Mouse (Mus musculus): Measurements from ENCODE around the gene Tuba1c. TPM values are rescaled to one million over a fixed set of nuclear protein-coding genes. Genes with fewer than 3 reads are reported as not detected.
A peak's percentile ranks its signal among the peaks of the same experiment; 100 is the strongest.

Gene Tuba1c
- polyA plus RNA-seq, 1 experiment from 2014 or later, result 111 TPM

- Histone ChIP-seq H3K36me3 (peaks cover 12% of the 10 kb centered on the region), H3K27ac (peak overlapping the region; percentile 95), H3K9me3 (no peaks in the 10 kb centered on the region), H3K4me1 (replicated peaks) (peaks cover 79% of the 10 kb centered on the region), H3K27me3 (ENCODE audit: insufficient read depth, poor library complexity, severe bottlenecking) (no peaks in the 10 kb centered on the region), H3K4me3 (peak overlapping the region; percentile 53)
- DNase-seq (ENCODE audit: low spot score), result peak; percentile 54
- 13% methylated on average over 15 of the region's 15 CpGs for WGBS
Measured at GRCm38 (mm10) chr15:98990669-98991539, 38.8 kb upstream of the Tuba1c start.

GRCm38 (mm10) chr15:98991540-98992050 is 38.1 kb upstream of the Tuba1c start:
- H3K9me3 ChIP-seq, result no peaks in the 10 kb centered on the region
- H3K36me3 ChIP-seq, result peaks cover 12% of the 10 kb centered on the region
- peak overlapping the region; percentile 53 for H3K4me3 ChIP-seq
- no peaks in the 10 kb centered on the region for H3K27me3 ChIP-seq (ENCODE audit: insufficient read depth, poor library complexity, severe bottlenecking)
- peak overlapping the region; percentile 95 for H3K27ac ChIP-seq
- whole genome bisulfite sequencing, result 10% methylated on average over 9 of the region's 9 CpGs
- no peak for DNase-seq (ENCODE audit: low spot score)
- H3K4me1 ChIP-seq (replicated peaks), result peaks cover 72% of the 10 kb centered on the region

GRCm38 (mm10) chr15:98992086-98992912 is 37.4 kb upstream of the Tuba1c start:
- Histone ChIP-seq H3K4me1 (replicated peaks) (peaks cover 71% of the 10 kb centered on the region), H3K27ac (peak overlapping the region; percentile 95), H3K4me3 (peak overlapping the region; percentile 53), H3K27me3 (ENCODE audit: insufficient read depth, poor library complexity, severe bottlenecking) (no peaks in the 10 kb centered on the region), H3K9me3 (no peaks in the 10 kb centered on the region), H3K36me3 (peaks cover 12% of the 10 kb centered on the region)
- peak; percentile 52 for DNase-seq (ENCODE audit: low spot score)
- 30% methylated on average over 17 of the region's 17 CpGs for WGBS

GRCm38 (mm10) chr15:98993093-98993793 is 36.4 kb upstream of the Tuba1c start:
- Histone ChIP-seq H3K4me3 (peak overlapping the region; percentile 53), H3K4me1 (replicated peaks) (peaks cover 71% of the 10 kb centered on the region), H3K36me3 (peaks cover 12% of the 10 kb centered on the region), H3K27ac (peak overlapping the region; percentile 95), H3K27me3 (ENCODE audit: insufficient read depth, poor library complexity, severe bottlenecking) (no peaks in the 10 kb centered on the region), H3K9me3 (no peaks in the 10 kb centered on the region)
- 6% methylated on average over 35 of the region's 35 CpGs for WGBS
- peak; percentile 95 for DNase-seq (ENCODE audit: low spot score)

- peaks cover 71% of the 10 kb centered on the region for H3K4me1 ChIP-seq (replicated peaks)
- H3K27ac ChIP-seq, result peak overlapping the region; percentile 95
- 3% methylated on average over 11 of the region's 11 CpGs for WGBS
- no peaks in the 10 kb centered on the region for H3K27me3 ChIP-seq (ENCODE audit: insufficient read depth, poor library complexity, severe bottlenecking)
- DNase-seq (ENCODE audit: low spot score), result peak; percentile 90
- H3K36me3 ChIP-seq, result peaks cover 8% of the 10 kb centered on the region
- H3K9me3 ChIP-seq, result no peaks in the 10 kb centered on the region
- 0 out of 2 replicates have a peak overlapping the region, but pooled peaks have one; percentile 53 for H3K4me3 ChIP-seq
Measured at GRCm38 (mm10) chr15:98993865-98994264, 35.8 kb upstream of the Tuba1c start.

- WGBS, result 88% methylated on average over 9 of the region's 9 CpGs
- no peaks in the 10 kb centered on the region for H3K9me3 ChIP-seq
- H3K4me3 ChIP-seq, result no peak overlapping the region
- no peaks in the 10 kb centered on the region for H3K27me3 ChIP-seq (ENCODE audit: insufficient read depth, poor library complexity, severe bottlenecking)
- H3K36me3 ChIP-seq, result no peaks in the 10 kb centered on the region
- no peak overlapping the region for H3K27ac ChIP-seq
- no peak for DNase-seq (ENCODE audit: low spot score)
- H3K4me1 ChIP-seq (replicated peaks), result peaks cover 63% of the 10 kb centered on the region
Measured at GRCm38 (mm10) chr15:98994957-98995520, 34.7 kb upstream of the Tuba1c start.

- DNase-seq (ENCODE audit: low spot score), result no peak
- H3K9me3 ChIP-seq, result no peaks in the 10 kb centered on the region
- peak overlapping the region; percentile 45; the same call in 1 of the 2 replicates for H3K27ac ChIP-seq
- H3K4me3 ChIP-seq, result no peak overlapping the region
- no peaks in the 10 kb centered on the region for H3K36me3 ChIP-seq
- H3K27me3 ChIP-seq (ENCODE audit: insufficient read depth, poor library complexity, severe bottlenecking), result no peaks in the 10 kb centered on the region
- WGBS, result 81% methylated on average over 7 of the region's 7 CpGs
- peaks cover 58% of the 10 kb centered on the region for H3K4me1 ChIP-seq (replicated peaks)
Measured at GRCm38 (mm10) chr15:98996840-98997239, 32.9 kb upstream of the Tuba1c start.

GRCm38 (mm10) chr15:98997938-98998774 is 31.5 kb upstream of the Tuba1c start:
- 51% methylated on average over 13 of the region's 13 CpGs for WGBS
- DNase-seq (ENCODE audit: low spot score), result no peak
- Histone ChIP-seq H3K4me3 (0 out of 2 replicates have a peak overlapping the region, but pooled peaks have one; percentile 1), H3K27me3 (ENCODE audit: insufficient read depth, poor library complexity, severe bottlenecking) (peaks cover 9% of the 10 kb centered on the region; the same call in 1 of the 2 replicates), H3K36me3 (no peaks in the 10 kb centered on the region), H3K4me1 (replicated peaks) (peaks cover 53% of the 10 kb centered on the region), H3K27ac (peak overlapping the region; percentile 24), H3K9me3 (no peaks in the 10 kb centered on the region)

GRCm38 (mm10) chr15:98998775-98999157 is 30.9 kb upstream of the Tuba1c start:
- H3K9me3 ChIP-seq, result peaks cover 2% of the 10 kb centered on the region; the same call in 1 of the 2 replicates
- no peaks in the 10 kb centered on the region for H3K36me3 ChIP-seq
- no peak overlapping the region for H3K4me3 ChIP-seq
- H3K27ac ChIP-seq, result peak overlapping the region; percentile 24; the same call in 1 of the 2 replicates
- H3K4me1 ChIP-seq (replicated peaks), result peaks cover 47% of the 10 kb centered on the region
- no peak for DNase-seq (ENCODE audit: low spot score)
- peaks cover 9% of the 10 kb centered on the region; the same call in 1 of the 2 replicates for H3K27me3 ChIP-seq (ENCODE audit: insufficient read depth, poor library complexity, severe bottlenecking)
- WGBS, result 41% methylated on average over 6 of the region's 6 CpGs

- peaks cover 9% of the 10 kb centered on the region; the same call in 1 of the 2 replicates for H3K27me3 ChIP-seq (ENCODE audit: insufficient read depth, poor library complexity, severe bottlenecking)
- H3K27ac ChIP-seq, result peak overlapping the region; percentile 66
- peak overlapping the region; percentile 34 for H3K4me3 ChIP-seq
- peaks cover 47% of the 10 kb centered on the region for H3K4me1 ChIP-seq (replicated peaks)
- DNase-seq (ENCODE audit: low spot score), result peak; percentile 52
- peaks cover 5% of the 10 kb centered on the region; the same call in 1 of the 2 replicates for H3K9me3 ChIP-seq
- no peaks in the 10 kb centered on the region for H3K36me3 ChIP-seq
- WGBS, result 45% methylated on average over 14 of the region's 14 CpGs
Measured at GRCm38 (mm10) chr15:99000535-99001283, 29.0 kb upstream of the Tuba1c start.
